Mouse (Mus musculus): ENCODE measurements around the gene Traf4.
"Not testable (repeated sequence)": the region's sequence is repeated elsewhere in the genome, so short reads cannot be mapped to it uniquely, and the experiment has no call there.

Traf4 gene

DNA sequence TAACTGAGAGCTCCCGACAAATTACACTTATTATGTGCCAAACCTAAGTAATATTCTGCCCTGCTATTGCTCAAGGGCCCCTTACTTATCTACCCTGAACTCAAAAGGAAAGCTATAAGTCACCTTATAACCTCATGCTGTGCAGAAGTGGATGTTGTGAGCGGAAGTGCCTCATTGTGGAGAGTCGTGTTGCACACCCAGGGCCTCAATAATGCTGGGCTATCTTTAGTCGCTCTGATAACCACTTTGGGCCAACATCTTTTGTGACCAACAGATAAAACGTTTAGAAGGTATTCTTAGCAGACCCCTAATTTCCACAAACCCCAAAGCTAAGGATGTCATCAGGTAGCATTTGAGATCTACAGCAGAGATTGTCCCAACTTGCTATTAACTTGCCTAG is 24.7 kb downstream of the Traf4 start:
- DNase-seq (ENCODE audit: low spot score): no peak

GRCm38 (mm10) chr11:78138023-78138422 is 27.4 kb downstream of the Traf4 start:
- DNase-seq (ENCODE audit: low spot score): no peak

GRCm38 (mm10) chr11:78137584-78137983 is 27.8 kb downstream of the Traf4 start:
- DNase-seq (ENCODE audit: low spot score): no peak

DNA sequence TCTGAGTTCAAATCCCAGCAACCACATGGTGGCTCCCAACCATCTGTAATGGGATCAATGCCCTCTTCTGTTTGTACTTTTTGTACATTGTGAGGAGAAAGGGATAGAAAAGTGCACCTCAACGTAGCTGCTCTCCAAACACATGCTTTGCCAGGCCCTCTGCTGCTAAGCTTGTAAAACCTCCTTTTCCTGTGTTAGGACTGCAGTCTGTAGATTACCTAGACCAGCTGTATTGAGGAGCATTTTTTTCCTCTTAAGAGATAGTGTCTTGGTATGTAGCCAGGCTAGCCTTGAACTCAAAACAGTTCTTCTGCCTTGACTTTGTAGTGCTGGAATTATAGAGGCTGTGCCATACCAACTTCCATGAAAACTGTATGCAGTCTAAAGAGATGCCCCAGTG is 29.3 kb downstream of the Traf4 start:
- DNase-seq (ENCODE audit: low spot score): no peak

DNA sequence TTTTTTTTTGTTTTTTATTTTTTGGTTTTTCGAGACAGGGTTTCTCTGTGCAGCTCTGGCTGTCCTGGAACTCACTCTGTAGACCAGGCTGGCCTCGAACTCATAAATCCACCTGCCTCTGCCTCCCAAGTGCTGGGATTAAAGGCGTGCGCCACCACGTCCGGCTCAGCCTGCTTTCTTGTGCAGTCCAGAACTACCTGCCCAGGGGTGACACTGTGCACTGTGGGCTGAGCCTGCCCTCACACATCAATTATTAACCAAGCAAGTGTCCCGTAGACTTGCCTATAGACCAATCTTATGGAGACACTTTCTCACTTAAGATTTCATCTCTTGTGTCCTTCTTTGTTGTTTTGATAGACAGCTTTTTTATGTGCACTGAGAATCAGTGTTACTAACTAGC is 30.1 kb downstream of the Traf4 start:
- DNase-seq (ENCODE audit: low spot score): not testable (repeated sequence)

DNA sequence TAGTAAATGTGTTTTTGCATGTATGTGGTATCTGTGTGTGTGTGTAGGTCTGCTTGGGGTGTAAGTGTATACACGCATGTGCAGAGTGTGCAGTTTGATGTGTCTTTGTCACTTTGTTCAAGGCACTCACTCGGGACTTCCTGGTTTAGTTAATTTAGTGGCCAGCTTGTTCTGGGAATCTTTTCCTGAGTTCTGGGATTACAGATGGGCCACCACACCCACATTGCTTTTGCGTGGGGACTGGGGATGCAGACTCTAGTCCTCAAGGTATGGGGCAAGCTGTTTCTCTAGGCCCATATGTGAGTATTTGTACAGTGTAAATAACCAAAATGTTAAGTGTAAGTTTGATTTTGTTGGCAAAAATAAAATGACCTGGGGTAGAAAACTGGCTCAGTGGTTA is 31.0 kb downstream of the Traf4 start:
- DNase-seq (ENCODE audit: low spot score): no peak

- DNase-seq (ENCODE audit: low spot score): no peak
Observed at GRCm38 (mm10) chr11:78133915-78134314, 31.5 kb downstream of the Traf4 start.

- DNase-seq (ENCODE audit: low spot score): peak; percentile 10
Observed at GRCm38 (mm10) chr11:78129458-78129857, 35.9 kb downstream of the Traf4 start.

- no peak for DNase-seq (ENCODE audit: low spot score)
Observed at GRCm38 (mm10) chr11:78126739-78127138, 38.6 kb downstream of the Traf4 start.

DNA sequence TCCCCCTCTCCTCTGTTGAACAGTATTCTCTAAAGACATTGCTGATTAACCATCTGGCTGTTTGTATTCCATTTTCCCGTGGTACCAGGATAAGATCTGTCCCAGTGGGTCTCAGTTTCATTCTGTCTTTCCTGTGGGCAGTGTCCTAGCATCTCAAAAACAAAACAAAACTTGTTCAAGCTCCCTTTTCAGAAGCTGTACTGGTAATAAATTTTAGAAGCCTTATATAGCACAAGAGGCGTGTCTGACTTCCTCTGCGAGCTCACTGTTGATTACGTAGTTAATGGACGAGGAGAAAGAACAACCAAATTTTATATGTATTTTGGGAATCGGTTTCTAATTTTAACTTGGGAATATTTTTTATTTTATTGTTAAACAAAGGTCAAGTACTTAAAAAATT is 39.7 kb downstream of the Traf4 start:
- no peak for DNase-seq (ENCODE audit: low spot score)

DNA sequence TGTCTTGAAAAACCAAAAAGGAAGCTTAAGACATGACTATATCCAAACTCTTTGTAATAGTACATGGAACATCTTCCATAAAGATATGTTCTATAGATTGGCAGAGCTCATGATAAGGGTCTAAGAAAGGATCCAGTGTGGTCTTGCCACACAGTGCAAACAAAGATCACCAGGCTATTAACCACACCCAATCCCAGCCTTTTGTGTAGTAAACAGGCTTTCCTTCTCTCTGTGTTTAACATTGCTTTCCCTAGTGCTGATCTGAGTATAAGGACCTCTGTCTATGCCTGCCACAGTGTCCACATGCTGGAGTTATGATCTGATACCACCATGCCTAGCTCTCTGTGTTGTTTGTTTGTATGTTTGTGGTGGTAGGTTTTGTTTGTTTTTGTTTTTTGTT is 41.6 kb downstream of the Traf4 start:
- no peak for DNase-seq (ENCODE audit: low spot score)

GRCm38 (mm10) chr11:78122815-78123214 is 42.6 kb downstream of the Traf4 start:
- no peak for DNase-seq (ENCODE audit: low spot score)

DNA sequence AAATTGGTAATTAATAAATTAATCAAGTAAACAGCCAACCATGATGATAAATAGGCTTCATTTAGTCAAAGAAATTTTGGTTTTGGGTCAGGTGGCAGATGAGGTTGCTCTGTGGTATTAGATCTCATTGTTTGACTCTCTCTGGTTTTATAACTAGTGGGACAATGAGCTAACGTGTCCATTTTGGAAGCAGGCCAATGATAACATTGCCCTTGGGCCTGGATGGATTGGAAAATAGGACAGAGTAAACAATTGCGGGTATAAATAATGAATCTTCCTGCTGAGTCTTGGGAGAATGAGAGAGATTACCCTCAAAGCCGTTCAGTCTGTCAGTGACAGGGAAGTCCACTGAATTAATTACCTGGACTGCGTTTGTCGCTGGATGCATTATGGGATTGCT is 44.2 kb downstream of the Traf4 start:
- no peak for DNase-seq (ENCODE audit: low spot score)

DNA sequence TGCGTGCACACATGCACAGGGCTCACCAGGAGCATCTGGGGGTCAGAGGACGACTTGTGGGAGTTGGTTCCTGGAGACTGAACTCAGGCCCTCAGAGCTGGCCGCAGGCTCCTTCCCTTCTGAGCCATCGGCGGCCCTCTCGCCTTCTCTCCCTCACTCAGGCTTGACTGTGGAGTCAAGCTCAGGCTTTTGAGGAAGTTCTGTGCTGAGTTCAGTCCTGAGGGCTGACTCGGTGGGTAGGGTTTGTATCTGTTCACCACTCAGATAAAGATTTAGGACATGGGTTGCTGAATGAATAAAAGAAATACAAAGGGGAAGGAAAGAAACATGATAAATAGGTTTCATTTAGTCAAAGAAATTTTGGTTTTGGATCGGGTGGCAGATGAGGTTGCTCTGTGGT is 45.5 kb downstream of the Traf4 start:
- DNase-seq (ENCODE audit: low spot score): no peak

- DNase-seq (ENCODE audit: low spot score): no peak
Observed at GRCm38 (mm10) chr11:78118467-78118866, 46.9 kb downstream of the Traf4 start.

GRCm38 (mm10) chr11:78116146-78116410 is 49.3 kb downstream of the Traf4 start:
- peak; percentile 17 for DNase-seq (ENCODE audit: low spot score)

- DNase-seq (ENCODE audit: low spot score): peak; percentile 96
Observed at GRCm38 (mm10) chr11:78115367-78116145, 49.8 kb downstream of the Traf4 start.

- DNase-seq (ENCODE audit: low spot score): no peak
Observed at GRCm38 (mm10) chr11:78114676-78115366, 50.6 kb downstream of the Traf4 start.

- no peak for DNase-seq (ENCODE audit: low spot score)
Observed at GRCm38 (mm10) chr11:78113616-78114015, 51.8 kb downstream of the Traf4 start.
